Mouse (Mus musculus) heart, embryonic 11.5 days (tissue): ENCODE data around the gene Hexa. TPM values are rescaled to one million over a fixed set of nuclear protein-coding genes. Genes with fewer than 3 reads are reported as not detected.

Experiments
- ATAC-seq: fragments of 200-750 bp; cut with Nextera tagmentation; replicated peaks from 2 replicates; pipeline ENCODE4 v1.8.0; 2017; ENCODE audit warnings: moderate library complexity; ENCODE audit not compliant: insufficient number of reproducible peaks, low FRiP score, low TSS enrichment
- H3K27ac ChIP-seq: fragments of 300-500 bp; sonication (generic); 2 replicates; pipeline ENCODE4 v1.5.1; 2014; ENCODE audit warnings: mild to moderate bottlenecking, low read depth, low read length
- H3K27me3 ChIP-seq: fragments of 300-500 bp; sonication (generic); 2 replicates; pipeline ENCODE4 v1.6.1; 2014; ENCODE audit warnings: mild to moderate bottlenecking, low read length, mixed read lengths; ENCODE audit not compliant: control insufficient read depth, insufficient read depth
- H3K36me3 ChIP-seq: fragments of 300-500 bp; sonication (generic); 2 replicates; pipeline ENCODE4 v1.6.1; 2014; ENCODE audit warnings: mild to moderate bottlenecking, low read length, moderate library complexity, mixed read lengths; ENCODE audit not compliant: control insufficient read depth, insufficient read depth
- H3K4me1 ChIP-seq: fragments of 300-500 bp; sonication (generic); 2 replicates; pipeline ENCODE4 v1.6.1; 2014; ENCODE audit warnings: low read length; ENCODE audit not compliant: control insufficient read depth, insufficient read depth
- H3K4me2 ChIP-seq: fragments of 300-500 bp; sonication (generic); 2 replicates; pipeline ENCODE4 v1.6.1; 2014; ENCODE audit warnings: mild to moderate bottlenecking, moderate library complexity
- H3K4me3 ChIP-seq: fragments of 300-500 bp; sonication (generic); 2 replicates; pipeline ENCODE4 v1.5.1; 2014; ENCODE audit warnings: low read depth, low read length
- H3K9ac ChIP-seq: fragments of 300-500 bp; sonication (generic); 2 replicates; pipeline ENCODE4 v1.6.1; 2014; ENCODE audit warnings: mild to moderate bottlenecking, low read depth, low read length, moderate library complexity
- H3K9me3 ChIP-seq: fragments of 300-500 bp; sonication (generic); replicated peaks from 2 replicates; pipeline ENCODE4 v1.6.1; 2016; ENCODE audit warnings: low read length; ENCODE audit not compliant: control insufficient read depth
- WGBS: fragments of 180-500 bp; shearing (Covaris S2); extraction: QIAGEN DNeasy Blood & Tissue Kit; methylation state at CpG from one replicate; pipeline ENCODE4 v1.1.7; 2014; ENCODE audit not compliant: insufficient replicate concordance; 5-methylcytosine and 5-hydroxymethylcytosine counted together
- polyA plus RNA-seq: library from polyadenylated mRNA; unstranded; fragments of >200 nt; fragmentation: Nextera tagmentation; extraction: Ambion mirVana; gene quantifications from 2 replicates; pipeline ENCODE4 v1.2.1, GENCODE M21; 2014

The Hexa gene
- polyA plus RNA-seq, 1 experiment from 2014 or later = 67.1 TPM

DNA sequence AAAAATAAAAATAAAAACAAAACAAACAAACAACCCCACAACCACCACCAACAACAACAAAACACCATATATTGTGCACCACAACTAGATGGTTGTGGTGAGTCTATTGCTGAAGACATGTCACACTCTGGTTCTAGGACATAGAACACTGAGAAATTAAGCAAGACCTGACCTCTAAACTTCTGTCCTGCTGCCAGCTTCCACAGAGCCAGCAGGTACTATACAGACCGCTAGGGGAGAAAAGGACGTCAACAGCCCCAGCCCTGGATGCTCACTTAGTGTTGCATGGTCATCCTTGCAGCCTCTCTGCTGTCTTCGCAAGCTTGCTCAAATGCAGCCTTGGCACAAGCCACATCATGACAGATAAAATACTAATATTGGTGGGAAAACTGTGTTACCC, 11.8 kb upstream of the Hexa start:
- H3K27me3 ChIP-seq = no peaks in the 10 kb centered on the region
- H3K4me1 ChIP-seq = no peaks in the 10 kb centered on the region
- H3K4me2 ChIP-seq = no peak overlapping the region
- no peak for ATAC-seq
- H3K36me3 ChIP-seq = no peaks in the 10 kb centered on the region
- H3K9ac ChIP-seq = no peak overlapping the region
- H3K27ac ChIP-seq = no peak overlapping the region
- H3K4me3 ChIP-seq = no peak overlapping the region
- 72% methylated on average over 3 of the region's 3 CpGs for WGBS
- H3K9me3 ChIP-seq = no peaks in the 10 kb centered on the region

DNA sequence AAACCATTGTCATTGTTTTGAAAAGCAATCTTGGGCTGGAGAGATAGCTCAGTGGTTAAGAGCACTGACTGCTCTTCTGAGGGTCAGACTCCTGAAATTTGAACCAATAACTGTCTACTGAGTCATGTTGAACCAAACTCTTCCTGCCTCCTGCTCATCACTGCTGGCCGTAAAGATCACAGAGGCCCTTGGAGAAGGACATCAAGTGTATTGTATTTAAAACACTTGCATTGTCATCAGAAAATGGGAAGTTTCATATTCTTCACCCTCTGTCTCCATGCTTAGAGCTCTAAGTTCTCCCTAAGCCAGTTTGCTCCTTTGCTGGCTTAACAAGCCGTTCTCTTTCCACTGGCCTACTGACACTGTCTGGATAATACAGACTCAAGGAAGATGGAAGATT, 11.1 kb upstream of the Hexa start:
- no peaks in the 10 kb centered on the region for H3K36me3 ChIP-seq
- H3K9me3 ChIP-seq = no peaks in the 10 kb centered on the region
- H3K27ac ChIP-seq = no peak overlapping the region
- H3K4me1 ChIP-seq = no peaks in the 10 kb centered on the region
- no peak overlapping the region for H3K4me2 ChIP-seq
- 78% methylated on average over 2 of the region's 2 CpGs for WGBS
- H3K9ac ChIP-seq = no peak overlapping the region
- no peak overlapping the region for H3K4me3 ChIP-seq
- H3K27me3 ChIP-seq = no peaks in the 10 kb centered on the region
- no peak for ATAC-seq

DNA sequence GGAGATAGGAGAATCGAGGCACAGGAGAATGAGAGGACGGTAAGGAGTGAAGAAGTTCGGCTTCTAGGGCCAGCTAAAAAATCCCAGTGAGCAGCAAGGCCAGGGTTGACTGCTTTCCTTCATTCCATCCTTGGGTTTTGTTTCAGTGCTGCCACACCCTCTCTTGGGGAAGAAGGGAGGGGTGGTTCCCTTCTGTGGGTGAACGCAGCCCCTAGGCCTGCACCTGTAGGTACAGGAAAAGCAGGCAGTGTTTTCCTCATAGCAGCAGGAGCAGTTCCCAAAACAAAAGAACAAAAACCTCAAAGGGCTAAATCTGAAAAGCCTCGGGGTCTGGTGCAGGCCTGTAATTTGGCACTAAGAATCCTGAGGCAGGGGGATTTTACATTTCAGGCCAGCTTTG, 7.7 kb upstream of the Hexa start:
- no peaks in the 10 kb centered on the region for H3K27me3 ChIP-seq
- no peak overlapping the region for H3K4me2 ChIP-seq
- H3K27ac ChIP-seq = no peak overlapping the region
- ATAC-seq = no peak
- H3K9me3 ChIP-seq = no peaks in the 10 kb centered on the region
- 56% methylated on average over 5 of the region's 5 CpGs for WGBS
- H3K9ac ChIP-seq = no peak overlapping the region
- no peaks in the 10 kb centered on the region for H3K4me1 ChIP-seq
- H3K4me3 ChIP-seq = no peak overlapping the region
- H3K36me3 ChIP-seq = no peaks in the 10 kb centered on the region

DNA sequence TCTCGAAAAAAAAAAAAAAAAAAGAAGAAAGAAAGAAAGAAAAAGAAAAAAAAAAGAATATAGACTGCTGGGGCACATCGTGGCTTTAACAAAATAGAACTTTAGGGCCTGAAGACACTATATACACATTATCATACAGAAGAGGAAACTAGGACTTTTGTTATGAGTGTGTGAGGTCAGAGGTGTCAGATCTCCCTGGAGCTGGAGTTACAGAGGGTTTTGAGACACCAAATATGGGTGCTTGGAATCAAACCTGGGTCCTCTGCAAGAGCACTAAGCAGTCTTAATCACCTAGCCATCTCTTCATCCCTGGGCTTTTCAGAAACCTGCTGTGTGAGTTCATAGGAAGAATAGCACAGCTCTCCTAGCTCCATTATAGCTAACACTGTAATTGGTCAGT, 5.9 kb upstream of the Hexa start:
- Histone ChIP-seq H3K27me3 (no peaks in the 10 kb centered on the region), H3K4me1 (no peaks in the 10 kb centered on the region), H3K4me3 (no peak overlapping the region), H3K36me3 (no peaks in the 10 kb centered on the region), H3K27ac (no peak overlapping the region), H3K9me3 (no peaks in the 10 kb centered on the region), H3K4me2 (no peak overlapping the region), H3K9ac (no peak overlapping the region)
- WGBS = 52% methylated on average over 2 of the region's 2 CpGs
- no peak for ATAC-seq

DNA sequence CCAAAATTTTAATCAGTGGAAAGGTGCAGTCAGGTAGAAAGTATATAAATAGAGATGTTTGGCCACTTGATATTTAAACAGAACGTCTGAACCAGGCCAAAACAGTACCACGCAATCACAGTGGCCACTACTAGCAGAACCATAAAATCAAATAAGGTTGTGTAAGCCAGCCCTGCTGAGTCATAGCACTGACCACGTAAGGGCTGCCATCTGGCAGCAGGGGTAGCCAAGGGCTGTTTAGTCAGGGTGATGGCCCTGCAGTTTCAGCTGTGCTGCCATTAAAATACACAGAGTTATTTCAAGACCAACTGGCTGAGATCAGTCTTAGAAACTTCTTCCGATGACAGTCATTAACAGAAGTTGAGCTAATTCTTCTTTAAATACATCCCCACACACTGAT, 5.5 kb upstream of the Hexa start:
- no peak overlapping the region for H3K4me3 ChIP-seq
- H3K9me3 ChIP-seq = no peaks in the 10 kb centered on the region
- H3K36me3 ChIP-seq = no peaks in the 10 kb centered on the region
- no peak overlapping the region for H3K27ac ChIP-seq
- no peak overlapping the region for H3K9ac ChIP-seq
- no peaks in the 10 kb centered on the region for H3K4me1 ChIP-seq
- whole genome bisulfite sequencing = 75% methylated on average over 4 of the region's 4 CpGs
- H3K27me3 ChIP-seq = no peaks in the 10 kb centered on the region
- ATAC-seq = no peak
- no peak overlapping the region for H3K4me2 ChIP-seq

DNA sequence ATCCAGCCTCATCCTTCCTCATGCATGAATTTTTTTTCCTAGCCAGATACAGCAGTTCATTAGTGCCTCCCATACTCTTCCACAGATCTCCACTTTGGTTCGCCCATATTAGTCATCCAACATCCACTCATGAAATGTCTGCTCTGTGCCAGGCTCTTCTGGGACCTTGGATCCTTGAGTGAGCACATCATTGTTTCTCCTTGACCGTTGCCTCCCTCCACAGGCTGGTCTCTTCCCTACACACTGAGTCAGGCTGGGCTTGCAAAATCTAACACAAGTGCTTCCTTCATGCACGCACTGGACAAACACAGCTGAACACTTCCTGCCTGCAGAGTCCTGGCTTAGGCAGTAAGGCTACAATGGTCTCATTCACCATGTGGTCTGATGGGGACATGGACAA, 1.7 kb upstream of the Hexa start:
- ATAC-seq = no peak
- H3K27ac ChIP-seq = no peak overlapping the region
- 67% methylated on average over 3 of the region's 3 CpGs for WGBS

DNA sequence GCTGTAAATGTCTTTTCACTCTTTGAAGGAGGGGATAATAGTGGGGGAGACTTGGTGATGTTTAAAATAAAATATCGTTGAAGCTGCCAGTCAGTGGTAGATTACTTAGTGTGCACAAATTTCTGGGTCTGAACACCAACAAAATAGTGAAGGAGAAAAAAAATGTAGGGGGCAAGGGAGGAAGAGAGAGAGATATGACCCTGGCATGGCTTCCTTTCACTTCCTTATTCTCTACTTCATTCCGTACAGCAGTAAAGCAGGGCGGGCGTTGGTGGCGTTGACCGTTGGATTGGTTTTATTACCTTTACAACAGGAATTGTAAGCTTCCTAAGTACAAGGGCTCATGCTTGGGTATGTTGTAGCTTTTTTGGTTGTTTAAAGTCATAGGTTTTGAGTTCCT, 2.3 kb downstream of the Hexa start:
- Histone ChIP-seq H3K27me3 (no peaks in the 10 kb centered on the region), H3K4me1 (peaks cover 7% of the 10 kb centered on the region), H3K9ac (no peak overlapping the region), H3K4me3 (no peak overlapping the region), H3K4me2 (no peak overlapping the region), H3K36me3 (no peaks in the 10 kb centered on the region), H3K9me3 (no peaks in the 10 kb centered on the region), H3K27ac (no peak overlapping the region)
- 89% methylated on average over 6 of the region's 6 CpGs for WGBS
- no peak for ATAC-seq

More for the DNA sequence above, 1.7 kb upstream of the Hexa start:
- no peaks in the 10 kb centered on the region for H3K9me3 ChIP-seq
- H3K9ac ChIP-seq = no peak overlapping the region
- H3K4me1 ChIP-seq = peaks cover 7% of the 10 kb centered on the region
- no peaks in the 10 kb centered on the region for H3K27me3 ChIP-seq
- no peak overlapping the region for H3K4me3 ChIP-seq
- no peak overlapping the region for H3K4me2 ChIP-seq
- no peaks in the 10 kb centered on the region for H3K36me3 ChIP-seq

DNA sequence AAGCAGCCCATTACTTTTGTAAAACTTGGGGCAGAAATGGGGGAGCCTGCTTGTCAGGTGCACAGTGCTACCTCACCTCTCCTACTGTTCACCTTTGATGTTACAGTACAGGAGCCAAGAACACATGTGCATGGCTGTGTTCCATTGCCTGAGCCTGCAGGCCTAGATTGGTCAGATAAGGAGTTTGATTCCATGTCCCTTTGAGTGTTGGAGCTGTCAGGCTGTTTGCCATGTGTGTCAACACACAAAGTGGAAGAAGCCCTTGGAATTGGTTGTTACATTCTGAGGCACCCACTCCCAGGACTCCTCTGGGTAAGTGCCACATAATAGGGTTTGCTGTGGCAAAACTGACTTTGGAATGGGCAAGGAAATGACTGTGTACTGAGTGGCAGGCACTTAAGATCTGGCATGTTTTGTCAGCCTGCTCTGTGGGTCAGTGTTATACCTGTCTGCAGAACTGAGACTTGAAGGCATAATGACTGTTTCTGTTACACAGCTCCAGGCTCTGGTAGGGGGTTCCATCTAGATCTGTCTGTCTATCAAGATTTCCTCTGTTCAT, 3.5 kb downstream of the Hexa start:
- H3K27me3 ChIP-seq = no peaks in the 10 kb centered on the region
- no peak for ATAC-seq
- peaks cover 7% of the 10 kb centered on the region for H3K4me1 ChIP-seq
- H3K9ac ChIP-seq = no peak overlapping the region
- H3K36me3 ChIP-seq = no peaks in the 10 kb centered on the region
- H3K9me3 ChIP-seq = no peaks in the 10 kb centered on the region
- H3K4me3 ChIP-seq = no peak overlapping the region
- no peak overlapping the region for H3K4me2 ChIP-seq
- H3K27ac ChIP-seq = no peak overlapping the region

DNA sequence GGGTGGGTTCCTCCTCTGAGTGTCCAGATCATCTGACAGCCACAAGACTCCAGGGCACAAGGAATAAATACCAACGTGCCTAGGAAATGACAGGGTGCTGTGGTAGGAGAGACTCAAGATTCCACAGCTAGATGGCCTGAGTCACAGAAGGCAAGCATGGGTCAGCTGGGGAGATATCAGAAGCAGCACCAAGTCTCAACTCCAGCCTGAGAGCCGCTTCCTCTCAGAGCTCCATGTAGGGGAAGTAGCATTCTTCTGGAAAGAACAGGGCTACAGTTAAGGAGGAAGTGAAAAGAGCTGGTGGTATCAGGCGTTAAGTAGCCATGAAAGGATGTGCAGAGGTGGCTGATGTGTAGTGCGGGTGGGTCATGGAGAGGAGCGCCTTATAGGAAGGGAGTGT, 5.4 kb downstream of the Hexa start:
- ATAC-seq = no peak
- Histone ChIP-seq H3K4me2 (no peak overlapping the region), H3K9me3 (no peaks in the 10 kb centered on the region), H3K4me1 (peaks cover 7% of the 10 kb centered on the region), H3K27ac (no peak overlapping the region), H3K36me3 (no peaks in the 10 kb centered on the region), H3K27me3 (no peaks in the 10 kb centered on the region), H3K4me3 (no peak overlapping the region), H3K9ac (no peak overlapping the region)
- 55% methylated on average over 5 of the region's 5 CpGs for WGBS
